Mouse (Mus musculus): ENCODE results near the gene Pcx.

The Pcx gene

DNA sequence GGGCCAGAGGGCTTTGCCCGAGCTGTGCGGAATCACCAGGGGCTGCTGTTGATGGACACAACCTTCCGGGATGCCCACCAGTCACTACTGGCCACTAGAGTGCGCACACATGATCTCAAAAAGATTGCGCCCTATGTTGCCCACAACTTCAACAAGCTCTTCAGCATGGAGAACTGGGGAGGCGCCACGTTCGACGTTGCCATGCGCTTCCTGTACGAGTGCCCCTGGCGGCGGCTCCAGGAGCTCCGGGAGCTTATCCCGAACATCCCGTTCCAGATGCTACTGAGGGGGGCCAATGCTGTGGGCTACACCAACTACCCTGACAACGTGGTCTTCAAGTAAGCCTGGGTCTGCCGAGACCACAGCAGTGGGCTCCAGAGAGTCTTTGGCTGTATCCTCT is 107.9 kb downstream of the Pcx start:
- DNase-seq (ENCODE audit: low read depth, low spot score) = peak; percentile 70

DNA sequence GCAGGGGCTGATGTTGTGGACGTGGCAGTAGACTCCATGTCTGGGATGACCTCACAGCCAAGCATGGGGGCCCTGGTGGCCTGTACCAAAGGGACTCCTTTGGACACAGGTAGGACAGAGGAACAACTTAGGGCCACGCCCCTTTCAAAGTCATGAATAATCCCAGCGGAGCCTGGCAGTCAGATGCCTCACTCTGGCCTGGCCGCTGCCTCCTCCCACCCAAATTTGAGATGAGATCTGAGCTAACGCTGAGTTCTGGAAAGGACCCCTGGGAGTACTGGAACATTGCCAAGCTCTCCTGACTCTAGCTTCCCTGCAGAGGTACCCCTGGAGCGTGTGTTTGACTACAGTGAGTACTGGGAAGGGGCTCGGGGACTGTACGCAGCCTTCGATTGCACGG is 109.2 kb downstream of the Pcx start:
- DNase-seq (ENCODE audit: low read depth, low spot score) = no peak

DNA sequence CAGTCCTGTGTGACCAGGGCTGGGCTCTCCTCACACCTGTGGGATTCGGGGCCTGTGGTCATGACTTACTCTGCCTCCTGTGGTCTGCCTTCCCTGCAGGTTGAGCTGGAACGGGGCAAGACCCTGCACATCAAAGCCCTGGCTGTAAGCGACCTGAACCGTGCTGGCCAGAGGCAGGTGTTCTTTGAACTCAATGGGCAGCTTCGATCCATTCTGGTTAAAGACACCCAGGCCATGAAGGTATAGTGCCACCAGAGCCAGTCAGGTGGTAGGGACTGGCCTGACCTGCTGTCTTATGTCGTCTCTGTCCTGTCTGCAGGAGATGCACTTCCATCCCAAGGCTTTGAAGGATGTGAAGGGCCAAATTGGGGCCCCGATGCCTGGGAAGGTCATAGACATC is 110.4 kb downstream of the Pcx start:
- no peak for DNase-seq (ENCODE audit: low read depth, low spot score)

DNA sequence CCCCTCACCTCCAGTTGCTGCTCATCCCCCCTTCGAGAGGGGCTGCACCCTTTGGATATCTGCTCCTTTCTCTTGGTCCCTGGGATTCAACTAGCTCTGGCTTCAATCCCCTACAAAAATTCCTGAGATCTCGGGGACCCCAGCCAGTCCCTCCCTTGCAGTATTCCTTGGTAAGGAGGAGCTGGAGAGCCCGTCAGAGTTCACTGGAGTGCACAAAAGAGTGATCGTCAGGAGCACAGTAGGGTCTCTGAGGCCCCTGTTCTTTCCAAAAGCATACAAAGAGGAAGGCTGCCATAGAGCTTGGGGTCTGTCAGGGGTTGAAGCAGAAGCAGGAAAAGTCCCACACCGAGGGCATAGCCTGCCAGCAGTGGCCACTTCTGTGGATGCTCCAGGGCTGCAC is 112.5 kb downstream of the Pcx start:
- no peak for DNase-seq (ENCODE audit: low read depth, low spot score)

DNA sequence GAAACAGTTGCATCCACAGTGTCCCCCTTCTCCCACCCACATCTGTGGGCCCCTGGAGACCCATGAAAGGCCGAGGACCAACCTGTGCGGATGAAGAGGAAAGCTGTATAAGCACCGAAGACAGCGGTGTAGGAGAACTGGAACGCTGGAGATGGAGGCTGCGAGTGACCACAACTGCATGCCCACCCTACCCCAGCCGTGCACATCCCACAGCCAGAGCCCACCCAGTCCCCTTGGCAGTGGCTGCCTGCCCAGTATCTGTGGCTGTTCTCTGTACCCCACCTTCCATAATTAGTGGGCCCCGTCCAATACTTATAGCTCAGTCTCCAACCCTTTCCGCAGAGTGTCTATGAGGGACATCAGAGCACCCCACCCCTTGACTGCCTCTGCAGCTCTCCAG is 113.1 kb downstream of the Pcx start:
- DNase-seq (ENCODE audit: low read depth, low spot score) = no peak

DNA sequence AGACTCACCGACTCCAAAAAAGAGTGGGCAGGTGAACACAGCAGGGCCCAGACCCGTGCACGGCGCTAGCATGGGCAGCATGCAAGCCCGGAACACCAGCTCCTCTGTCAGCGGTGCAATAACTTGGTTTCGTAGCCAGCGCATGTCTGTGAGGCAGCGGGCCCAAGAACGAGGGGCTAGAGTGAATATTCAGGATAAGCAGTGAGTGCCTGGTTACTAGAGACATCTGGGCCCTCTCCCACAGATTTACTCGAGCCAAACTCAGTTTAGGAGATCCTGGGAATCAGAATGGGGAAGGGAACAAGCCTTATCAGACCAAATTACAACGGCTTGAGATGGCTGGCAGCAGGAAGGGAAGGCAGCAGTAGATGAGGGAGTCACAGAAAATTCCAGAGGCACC is 113.7 kb downstream of the Pcx start:
- no peak for DNase-seq (ENCODE audit: low read depth, low spot score)

DNA sequence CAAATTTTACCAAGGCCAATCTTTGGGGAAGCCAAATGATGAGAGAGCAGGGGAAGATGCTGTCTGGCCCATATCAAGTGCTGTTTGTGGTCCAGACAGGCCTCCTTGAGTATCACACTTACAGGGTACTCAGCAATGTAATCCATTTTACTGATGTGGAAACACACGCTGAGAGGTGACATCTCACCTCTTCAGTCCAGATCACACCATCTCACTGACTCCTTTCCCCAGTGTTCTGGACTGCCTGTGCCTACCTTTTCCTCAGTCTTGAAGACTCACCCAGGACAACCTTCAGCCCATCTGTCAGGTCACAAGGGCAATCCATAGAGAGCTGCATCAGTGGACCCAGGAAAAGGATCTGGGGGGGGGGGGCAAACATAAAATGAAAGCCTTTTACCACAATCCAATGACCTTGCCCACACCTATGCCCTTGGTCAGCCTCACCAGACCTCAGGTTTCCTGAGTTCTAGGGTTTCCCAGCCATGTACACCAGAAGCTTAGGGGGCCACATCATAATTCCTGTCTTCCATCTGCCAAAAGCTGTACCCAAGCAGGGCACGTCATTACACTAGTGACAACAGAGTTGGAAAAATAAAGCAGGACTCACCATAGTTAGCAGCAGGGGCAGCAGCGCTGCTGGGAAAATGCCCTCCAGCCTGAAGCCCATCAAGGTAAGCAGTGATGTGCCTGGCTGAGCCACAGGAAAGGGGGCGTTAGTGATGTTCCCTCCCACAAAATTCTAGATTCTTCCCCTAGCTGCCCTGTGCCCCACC is 114.3 kb downstream of the Pcx start:
- DNase-seq (ENCODE audit: low read depth, low spot score) = no peak

DNA sequence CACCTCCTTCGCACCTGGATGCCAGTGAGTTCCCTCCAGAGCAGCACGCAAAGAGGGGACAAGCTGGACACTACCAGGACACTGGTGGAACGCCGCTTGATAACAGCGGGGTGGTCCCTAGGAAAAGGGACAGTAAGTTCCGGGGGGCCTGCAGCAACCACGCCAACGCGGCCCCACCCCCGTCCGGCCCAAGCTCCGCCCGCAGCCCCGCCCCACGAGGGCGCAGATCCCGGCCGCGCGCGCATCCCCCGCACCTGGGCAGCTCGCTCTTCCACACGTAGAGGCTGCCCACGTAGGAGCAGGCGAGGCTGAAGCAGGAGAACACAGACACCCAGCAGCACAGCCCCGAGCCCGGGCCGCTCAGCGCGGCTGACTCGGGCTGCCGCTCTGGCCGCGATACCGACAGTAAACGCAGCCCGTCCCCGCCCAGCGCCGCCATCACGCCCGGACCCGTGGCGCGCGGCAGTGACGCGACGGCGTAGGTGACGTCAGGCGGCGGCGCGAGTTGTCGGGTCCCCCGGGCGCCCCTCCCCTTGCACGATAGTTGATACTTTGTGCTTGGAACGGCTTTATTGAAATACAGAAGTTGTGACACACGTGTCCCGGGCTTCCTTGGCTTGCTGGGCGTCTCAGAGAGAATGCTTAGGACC is 115.0 kb downstream of the Pcx start, which contains the start of gene Rce1:
TSS of gene Rce1 (minus strand) at position 463 of the 650 bp plus-strand sequence.
- DNase-seq (ENCODE audit: low read depth, low spot score) = peak; percentile 90

DNA sequence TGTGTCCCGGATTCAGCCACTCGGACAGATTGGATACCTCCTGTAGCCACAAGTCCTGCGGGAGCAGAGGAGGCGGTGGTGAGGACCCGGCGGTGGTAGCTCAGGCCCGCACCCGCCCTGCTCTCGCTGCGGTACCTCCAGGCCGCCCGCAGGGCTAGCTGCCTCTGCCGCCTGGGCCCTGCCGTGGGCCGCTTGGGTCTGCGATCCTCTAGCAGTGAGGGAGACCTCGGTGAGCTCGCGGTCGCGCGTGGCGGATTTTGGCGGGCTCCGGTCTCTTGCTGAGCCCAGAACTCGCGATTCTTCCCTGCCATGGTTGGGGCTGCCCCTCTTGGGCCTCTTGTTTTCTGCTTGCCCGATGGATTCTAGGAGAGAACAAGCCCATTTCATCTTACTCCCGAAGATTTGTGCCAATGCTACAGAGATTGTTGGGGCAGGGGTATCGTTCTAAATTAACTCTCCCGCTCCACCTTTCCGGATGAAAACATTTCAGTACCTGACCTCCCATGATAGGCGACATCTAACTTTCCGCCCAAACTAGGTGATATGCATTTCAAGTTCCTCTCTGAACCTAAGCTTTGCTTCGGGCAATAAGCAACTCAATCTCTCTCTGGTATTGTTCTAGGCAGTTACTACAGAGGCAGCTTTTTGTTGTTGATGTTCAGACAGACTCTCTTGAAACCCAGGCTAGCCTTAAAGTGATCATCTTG is 115.7 kb downstream of the Pcx start:
- DNase-seq (ENCODE audit: low read depth, low spot score) = no peak

DNA sequence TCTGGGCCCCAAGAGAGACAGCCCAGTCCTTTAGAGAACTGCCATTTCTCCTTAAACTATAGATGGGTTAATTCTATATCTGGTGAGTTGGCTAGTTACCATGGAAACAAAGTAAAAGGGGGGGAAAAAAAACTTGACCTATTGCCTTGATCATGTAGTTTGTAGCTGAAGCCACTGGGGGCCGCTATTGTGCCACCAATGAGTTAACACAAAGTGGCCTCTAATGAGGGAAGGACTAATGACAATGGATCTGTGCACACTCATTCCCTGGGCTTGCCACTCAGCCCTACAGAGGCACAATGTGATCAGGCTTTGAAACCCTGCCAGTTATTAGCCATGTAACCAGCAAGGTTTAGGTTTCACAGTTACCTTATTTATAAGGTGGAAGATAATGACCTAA is 118.5 kb downstream of the Pcx start:
- peak; percentile 88 for DNase-seq (ENCODE audit: low read depth, low spot score)

DNA sequence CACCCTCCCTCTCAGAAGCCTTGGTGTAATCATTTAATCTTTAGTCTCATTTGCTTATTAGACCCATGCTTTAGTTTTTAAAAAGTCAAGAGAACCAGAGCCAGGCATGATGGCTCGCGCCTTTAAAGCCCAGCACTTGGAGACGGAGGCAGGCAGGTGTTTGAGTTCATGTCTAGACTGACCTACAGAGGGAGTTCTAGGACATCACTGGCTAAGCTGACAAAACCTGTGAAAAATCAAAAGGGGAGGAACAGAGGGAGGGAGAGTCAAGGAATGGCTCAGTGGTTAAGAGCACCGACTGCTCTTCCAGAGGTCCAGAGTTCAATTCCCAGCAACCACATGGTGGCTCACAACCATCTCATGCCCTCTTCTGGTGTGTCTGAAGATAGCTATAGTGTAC is 125.7 kb downstream of the Pcx start:
- DNase-seq (ENCODE audit: low read depth, low spot score) = peak; percentile 70

DNA sequence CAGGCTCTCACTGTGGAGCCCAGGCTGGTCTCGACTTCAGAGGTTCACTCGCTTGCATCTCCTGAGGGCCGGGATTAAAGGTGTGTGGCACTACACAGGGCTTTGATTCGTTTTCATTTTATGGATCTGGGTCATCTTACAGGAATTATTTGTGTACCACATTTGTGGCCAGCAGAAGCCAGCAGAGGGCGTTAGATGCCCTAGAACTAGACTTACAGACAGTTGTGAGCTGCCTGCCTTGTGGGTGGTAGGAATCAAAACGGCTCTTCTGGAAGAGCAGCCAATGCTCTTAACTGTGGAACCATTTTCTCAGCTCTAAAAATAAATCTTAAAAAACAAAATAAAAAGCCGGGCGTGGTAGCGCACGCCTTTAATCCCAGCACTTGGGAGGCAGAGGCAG is 134.0 kb downstream of the Pcx start:
- DNase-seq (ENCODE audit: low read depth, low spot score) = peak; percentile 76

DNA sequence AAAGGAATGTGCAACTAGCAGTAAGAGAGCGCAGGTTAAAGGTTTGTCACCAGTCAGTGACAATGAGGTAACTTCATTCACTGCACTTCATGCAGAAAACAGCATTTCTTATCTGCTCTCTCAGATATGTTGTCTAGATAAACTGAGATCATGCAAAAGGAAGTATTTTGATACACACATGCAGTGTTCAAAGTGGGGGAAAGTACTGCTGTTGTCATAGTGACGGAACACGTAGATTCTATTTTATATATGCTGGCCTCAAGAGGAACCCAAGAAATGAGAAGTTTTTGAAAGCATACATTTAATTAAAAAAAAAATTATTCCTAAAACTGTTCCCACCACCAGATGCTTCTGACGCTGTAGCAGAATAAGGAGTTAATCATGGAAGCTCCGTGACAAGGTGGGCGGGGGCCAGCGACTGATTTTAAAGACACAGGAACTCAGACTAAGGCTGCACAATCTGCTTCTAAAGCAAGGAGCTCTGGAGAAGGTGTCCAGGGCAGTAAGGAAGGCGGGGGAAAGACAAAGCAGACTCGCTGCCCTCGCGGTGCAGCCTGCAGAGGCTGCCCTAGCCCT is 136.7 kb downstream of the Pcx start:
- no peak for DNase-seq (ENCODE audit: low read depth, low spot score)

DNA sequence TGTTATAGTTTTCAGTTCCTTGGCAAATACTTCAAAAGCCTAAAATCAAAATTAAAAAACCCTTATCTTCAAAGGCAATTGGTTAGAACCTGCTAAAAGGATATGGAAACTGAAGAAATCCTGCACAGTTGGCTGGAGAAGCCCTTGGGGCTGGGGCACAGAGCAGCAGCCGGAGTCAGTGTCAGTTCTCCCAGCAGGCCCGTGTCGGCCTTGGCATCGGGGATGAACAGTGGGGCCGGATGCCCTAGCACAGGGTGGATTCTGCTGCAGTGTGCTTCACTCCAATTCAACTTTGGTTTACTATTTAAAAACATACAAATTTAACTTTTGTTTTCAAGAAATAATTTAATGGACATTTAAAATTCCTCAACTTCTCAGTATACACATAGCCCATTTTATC is 147.9 kb downstream of the Pcx start:
- DNase-seq (ENCODE audit: low read depth, low spot score) = no peak

DNA sequence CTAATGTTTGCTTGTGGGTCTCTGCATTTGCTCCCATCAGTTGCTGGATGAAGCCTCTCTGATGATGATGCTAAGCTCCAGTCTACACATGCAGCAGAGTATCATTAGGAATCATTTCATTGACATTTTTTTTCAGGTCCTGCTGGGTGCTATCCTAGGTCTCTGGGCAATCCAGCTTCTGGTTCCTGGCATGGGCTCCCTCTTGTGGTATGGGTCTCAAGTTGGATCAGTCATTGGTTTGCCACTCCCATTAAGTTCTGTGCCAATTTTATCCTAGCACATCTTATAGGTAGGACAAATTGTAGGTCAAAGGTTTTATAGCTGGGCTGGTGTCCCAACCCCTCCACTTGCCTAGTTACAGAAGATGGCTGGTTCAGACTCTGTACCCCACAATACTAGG is 156.5 kb downstream of the Pcx start:
- no peak for DNase-seq (ENCODE audit: low read depth, low spot score)

DNA sequence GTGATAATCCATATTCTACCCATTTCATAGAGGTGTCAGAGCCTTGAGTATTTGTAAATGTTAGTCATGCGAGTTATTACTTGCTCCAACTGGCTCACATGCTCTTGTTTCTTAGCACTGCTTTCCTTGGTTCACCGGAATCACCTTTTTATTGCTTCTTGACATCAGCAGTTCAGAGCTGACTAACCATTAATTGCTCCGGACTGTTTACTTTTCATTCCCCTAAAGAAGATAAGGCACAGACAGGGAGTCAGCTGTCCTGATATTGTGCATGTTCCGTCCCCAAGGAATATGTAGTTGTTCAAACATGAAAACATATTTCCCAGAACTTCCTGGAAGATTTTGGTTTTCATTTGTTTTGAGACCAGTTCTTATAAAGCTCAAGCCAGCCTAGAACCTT is 160.5 kb downstream of the Pcx start:
- DNase-seq (ENCODE audit: low read depth, low spot score) = no peak
